Mouse (Mus musculus) cortical plate, adult 2 months (tissue): Measurements from ENCODE around the gene Map7. TPM values are rescaled to one million over a fixed set of nuclear protein-coding genes. Genes with fewer than 3 reads are reported as not detected.

Experiments
- H3K27ac ChIP-seq: fragments of 200-500 bp; 2 replicates; pipeline ENCODE4 v1.5.1; 2012; ENCODE audit warnings: low read length, control low read depth, inconsistent platforms; ENCODE audit not compliant: insufficient read depth
- H3K4me1 ChIP-seq: fragments of 200-500 bp; 2 replicates; pipeline ENCODE4 v1.6.1; 2011; ENCODE audit warnings: low read length; ENCODE audit not compliant: control insufficient read depth, insufficient read depth
- H3K4me3 ChIP-seq: fragments of 200-500 bp; 2 replicates; pipeline ENCODE4 v1.5.1; 2011; ENCODE audit warnings: mild to moderate bottlenecking, low read length, control low read depth; ENCODE audit not compliant: insufficient read depth
- CTCF ChIP-seq: fragments of 200-500 bp; IDR thresholded peaks from 2 replicates; pipeline ENCODE4 v1.5.1; 2011; ENCODE audit warnings: mild to moderate bottlenecking, control low read depth, low read length; ENCODE audit not compliant: insufficient read depth; ENCODE audit errors: extremely low read depth
- POLR2A ChIP-seq: fragments of 200-500 bp; IDR thresholded peaks from 2 replicates; pipeline ENCODE4 v1.6.1; 2011; ENCODE audit warnings: mild to moderate bottlenecking, low read length, control low read depth; ENCODE audit not compliant: insufficient read depth; ENCODE audit errors: extremely low read depth
- polyA plus RNA-seq: library from polyadenylated mRNA; depleted of rRNA; stranded (reverse); fragments of >200 nt; gene quantifications from 2 replicates; pipeline ENCODE4 v1.2.3, GENCODE M21; 2012

Gene Map7
- polyA plus RNA-seq, 1 experiment, result 91.4 TPM

DNA sequence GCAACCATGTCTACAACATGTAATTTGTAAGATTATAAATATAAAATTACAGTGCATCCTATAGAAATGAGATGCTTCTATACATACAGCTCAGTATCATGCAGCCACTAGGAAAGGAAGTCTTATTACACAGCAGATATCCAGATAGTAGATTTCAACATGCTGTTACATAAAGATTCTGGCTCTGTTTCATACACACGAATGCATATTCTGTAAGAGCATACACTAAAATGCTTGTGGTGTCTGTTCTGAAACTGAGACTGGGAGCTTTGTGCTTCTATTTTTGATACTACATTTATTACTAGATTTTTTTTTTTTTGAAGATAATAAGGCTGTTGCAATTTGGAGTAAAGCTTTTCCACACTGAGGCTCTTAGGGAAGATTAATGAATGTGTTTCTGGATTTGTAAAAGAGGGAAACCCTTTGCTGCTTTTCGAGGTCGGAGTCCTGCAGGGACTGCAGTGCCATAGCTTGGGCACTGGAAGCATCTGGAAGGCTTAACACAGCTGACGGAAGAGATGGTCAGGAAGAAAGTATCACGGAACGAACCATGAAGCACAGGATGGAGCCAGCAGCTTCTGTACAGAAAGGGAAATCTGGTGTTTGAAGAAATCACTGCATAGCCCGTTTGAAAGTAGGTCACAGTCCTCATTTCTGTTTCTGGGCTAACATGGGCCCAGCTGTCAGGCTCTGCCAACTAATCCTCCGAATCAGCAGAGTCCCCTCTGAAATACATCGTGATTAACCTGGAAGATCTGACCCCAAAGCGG, 50.9 kb downstream of the Map7 start:
- Histone ChIP-seq H3K4me3 (no peak overlapping the region), H3K27ac (no peak overlapping the region; the same call in 1 of the 2 replicates)

DNA sequence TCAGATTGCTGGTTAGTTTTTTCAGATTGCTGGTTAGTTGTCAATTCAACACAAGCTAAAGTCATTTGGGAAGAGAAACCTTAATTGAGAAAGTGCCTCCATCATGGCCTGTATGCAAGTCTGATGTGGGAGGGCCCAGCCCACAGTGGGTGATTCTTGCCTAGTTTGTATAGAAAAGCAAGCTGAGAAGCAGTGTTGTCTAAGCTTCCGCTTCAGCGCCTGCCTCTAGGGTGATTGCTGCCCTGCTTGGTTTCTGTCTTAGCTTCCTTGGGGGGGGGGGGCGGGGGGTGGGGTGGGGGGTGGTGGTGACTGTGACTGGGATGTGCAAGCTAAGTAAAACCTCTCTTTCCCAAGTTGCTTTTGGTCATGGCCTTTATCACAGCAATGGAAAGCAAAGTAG, 53.0 kb downstream of the Map7 start:
- peak overlapping the region; percentile 45; the same call in 1 of the 2 replicates for H3K27ac ChIP-seq
- TF ChIP-seq POLR2A (no peak), CTCF (no peak)
- peaks cover 6% of the 10 kb centered on the region; the same call in 1 of the 2 replicates for H3K4me1 ChIP-seq
- H3K4me3 ChIP-seq, result no peak overlapping the region

More for the DNA sequence above, 50.9 kb downstream of the Map7 start:
- TF ChIP-seq POLR2A (no peak), CTCF (no peak)
- peaks cover 7% of the 10 kb centered on the region; the same call in 1 of the 2 replicates for H3K4me1 ChIP-seq

DNA sequence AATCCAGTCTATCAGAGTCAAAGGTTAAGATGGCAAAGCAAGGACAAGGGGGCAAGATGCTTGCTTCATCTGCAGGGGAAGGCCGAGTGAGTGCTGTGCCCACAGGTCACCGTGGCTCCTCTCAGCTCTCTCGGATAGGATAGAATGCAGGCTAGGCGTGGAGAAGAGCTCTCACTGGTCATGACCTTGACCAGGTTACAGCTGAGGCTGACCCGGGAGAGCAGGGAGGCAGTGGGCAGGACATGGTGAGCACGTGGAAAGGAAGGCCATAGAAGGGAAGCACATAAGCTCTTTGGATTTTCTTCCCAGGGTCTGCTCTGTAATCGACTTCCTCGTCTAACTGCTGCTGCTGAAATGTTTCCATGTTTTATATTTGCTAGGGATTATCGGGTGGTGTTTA, 53.9 kb downstream of the Map7 start:
- Histone ChIP-seq H3K4me1 (peaks cover 6% of the 10 kb centered on the region; the same call in 1 of the 2 replicates), H3K27ac (peak overlapping the region; percentile 45), H3K4me3 (no peak overlapping the region)
- TF ChIP-seq CTCF (no peak), POLR2A (no peak)

- TF ChIP-seq POLR2A (0 out of 2 replicates have a peak, but pooled peaks have one; percentile 20), CTCF (no peak)
- H3K4me1 ChIP-seq, result peaks cover 6% of the 10 kb centered on the region; the same call in 1 of the 2 replicates
- H3K27ac ChIP-seq, result no peak overlapping the region
- no peak overlapping the region for H3K4me3 ChIP-seq
These were observed 54.5 kb downstream of the Map7 start for GRCm38 (mm10) chr10:20202818-20203217.

DNA sequence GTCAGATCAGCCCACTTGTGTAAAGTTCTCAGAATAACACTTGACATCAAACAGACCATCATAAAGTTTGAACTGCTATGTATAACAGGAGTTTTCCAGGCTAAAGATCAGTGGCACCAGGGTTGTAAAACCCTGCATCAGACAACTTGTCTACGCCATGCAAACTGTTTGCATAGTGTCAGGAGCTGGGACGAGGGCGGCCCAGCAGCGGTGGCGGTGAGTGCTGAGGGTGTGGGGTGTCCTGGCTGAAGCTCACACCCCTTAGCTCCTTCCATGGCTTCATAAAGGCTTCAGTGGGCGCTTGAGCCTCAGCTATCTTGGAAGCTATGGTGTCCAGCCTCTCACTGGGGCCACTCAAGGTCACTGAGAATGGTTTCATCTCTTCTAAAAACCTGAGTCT, 55.2 kb downstream of the Map7 start:
- H3K27ac ChIP-seq, result peak overlapping the region; percentile 68
- TF ChIP-seq POLR2A, result no peak
- no peak for TF ChIP-seq CTCF

GRCm38 (mm10) chr10:20204696-20205431, 56.6 kb downstream of the Map7 start:
- no peak overlapping the region for H3K4me3 ChIP-seq
- no peak for TF ChIP-seq POLR2A
- TF ChIP-seq CTCF, result no peak
- H3K4me1 ChIP-seq, result peaks cover 2% of the 10 kb centered on the region; the same call in 1 of the 2 replicates
- H3K27ac ChIP-seq, result peak overlapping the region; percentile 74; the same call in 1 of the 2 replicates

More for the DNA sequence above, 55.2 kb downstream of the Map7 start:
- peaks cover 3% of the 10 kb centered on the region; the same call in 1 of the 2 replicates for H3K4me1 ChIP-seq
- no peak overlapping the region for H3K4me3 ChIP-seq

DNA sequence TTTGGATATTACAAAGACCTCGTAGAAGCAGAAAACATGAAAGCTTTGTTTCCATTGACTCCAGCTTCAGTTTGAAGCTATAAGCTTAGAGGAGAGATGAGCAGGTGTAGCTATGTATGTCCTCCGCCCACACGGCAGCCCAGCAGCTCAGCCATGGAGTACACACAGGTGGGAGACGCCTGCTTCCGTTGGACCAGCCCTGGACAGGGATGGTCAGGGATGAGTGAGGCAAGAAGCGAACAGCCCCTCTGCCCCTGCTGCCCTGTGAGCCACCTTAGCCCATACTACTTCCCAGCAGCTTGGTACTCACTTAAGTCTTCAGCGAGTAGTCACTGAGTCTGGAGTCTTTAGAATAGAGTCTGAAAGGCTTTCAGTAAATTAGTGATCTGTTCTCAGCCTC, 58.7 kb downstream of the Map7 start:
- TF ChIP-seq CTCF, result no peak
- no peak for TF ChIP-seq POLR2A
- Histone ChIP-seq H3K4me1 (no peaks in the 10 kb centered on the region), H3K27ac (no peak overlapping the region), H3K4me3 (no peak overlapping the region)

- TF ChIP-seq CTCF (no peak), POLR2A (no peak)
- Histone ChIP-seq H3K4me3 (no peak overlapping the region), H3K27ac (no peak overlapping the region), H3K4me1 (peaks cover 2% of the 10 kb centered on the region; the same call in 1 of the 2 replicates)
These were observed 61.5 kb downstream of the Map7 start for GRCm38 (mm10) chr10:20209609-20210341.

GRCm38 (mm10) chr10:20214418-20214817, 66.1 kb downstream of the Map7 start:
- Histone ChIP-seq H3K27ac (no peak overlapping the region), H3K4me3 (no peak overlapping the region)
- no peak for TF ChIP-seq CTCF
- TF ChIP-seq POLR2A, result no peak

More at GRCm38 (mm10) chr10:20214418-20214817, 66.1 kb downstream of the Map7 start:
- peaks cover 6% of the 10 kb centered on the region for H3K4me1 ChIP-seq
